Mouse (Mus musculus): Measurements from ENCODE around the gene Osbpl11.

Gene Osbpl11

DNA sequence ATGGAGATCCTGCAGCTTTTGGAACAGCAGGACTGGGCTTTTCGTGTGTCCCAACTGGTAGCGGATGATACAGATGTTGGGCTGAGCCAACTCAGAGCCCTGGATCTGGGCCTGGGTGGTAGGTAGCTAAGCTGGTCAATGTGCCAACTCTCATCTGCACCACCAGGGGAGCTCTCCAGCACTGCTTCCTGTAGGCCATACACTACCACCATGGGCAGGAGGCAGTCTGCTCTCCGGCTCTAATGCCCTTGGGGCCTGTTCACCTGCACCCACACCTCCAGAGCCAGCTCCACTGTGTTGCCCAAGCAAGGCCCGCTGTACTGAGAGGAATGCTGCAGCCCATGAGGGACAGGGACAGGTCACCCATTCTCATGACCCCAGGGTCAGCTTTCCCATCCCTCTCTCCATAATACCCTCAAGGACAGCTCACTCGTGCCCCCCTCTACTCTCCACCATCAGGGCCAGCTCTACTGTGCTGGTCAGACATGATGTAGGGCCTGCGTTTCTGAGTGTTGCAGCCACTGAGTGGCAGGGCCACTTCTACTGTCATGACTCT lies 59.3 kb downstream of the Osbpl11 start:
- DNase-seq = no peak

DNA sequence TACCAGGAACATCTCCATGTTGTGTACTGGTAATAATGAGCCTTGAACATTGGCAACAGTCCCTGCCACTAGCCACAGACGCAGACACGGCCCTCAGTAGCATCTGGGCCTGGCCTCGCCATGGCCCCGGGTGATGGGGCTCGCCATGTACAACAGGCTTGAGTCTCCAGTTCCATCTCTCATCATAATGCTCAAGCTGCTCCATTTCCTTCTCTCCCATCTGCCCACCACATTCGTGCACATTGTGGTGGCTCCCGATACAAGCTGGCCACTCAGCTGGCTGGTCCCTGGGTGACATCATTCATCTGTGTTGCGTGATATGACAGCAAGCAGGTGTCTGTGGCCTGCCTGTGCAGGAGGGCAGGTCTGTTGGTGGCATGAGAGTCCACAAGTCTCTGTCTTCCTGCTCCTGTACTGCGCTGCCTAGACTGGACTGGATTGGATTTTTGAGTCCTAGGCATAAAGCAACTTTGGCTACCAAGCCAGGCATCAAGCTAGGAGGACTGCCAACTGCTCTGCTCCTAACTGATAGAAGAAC lies 60.1 kb downstream of the Osbpl11 start:
- DNase-seq = no peak

DNA sequence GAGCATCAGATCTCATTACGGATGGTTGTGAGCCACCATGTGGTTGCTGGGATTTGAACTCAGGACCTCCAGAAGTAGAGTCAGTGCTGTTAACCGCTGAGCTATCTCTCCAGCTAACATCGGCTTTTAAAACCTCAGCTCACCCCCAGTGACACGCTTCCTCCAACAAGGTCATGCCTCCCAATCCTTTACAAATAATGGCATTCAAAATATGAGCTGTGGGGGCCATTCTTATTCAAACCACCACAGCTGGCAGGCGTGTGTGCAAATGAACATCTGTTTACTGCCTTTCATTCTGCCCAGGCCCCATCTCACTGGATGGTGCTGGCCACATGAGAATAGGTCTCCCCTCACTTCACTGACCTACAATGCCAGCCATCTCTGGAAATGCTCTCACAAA lies 61.7 kb downstream of the Osbpl11 start:
- no peak for DNase-seq

DNA sequence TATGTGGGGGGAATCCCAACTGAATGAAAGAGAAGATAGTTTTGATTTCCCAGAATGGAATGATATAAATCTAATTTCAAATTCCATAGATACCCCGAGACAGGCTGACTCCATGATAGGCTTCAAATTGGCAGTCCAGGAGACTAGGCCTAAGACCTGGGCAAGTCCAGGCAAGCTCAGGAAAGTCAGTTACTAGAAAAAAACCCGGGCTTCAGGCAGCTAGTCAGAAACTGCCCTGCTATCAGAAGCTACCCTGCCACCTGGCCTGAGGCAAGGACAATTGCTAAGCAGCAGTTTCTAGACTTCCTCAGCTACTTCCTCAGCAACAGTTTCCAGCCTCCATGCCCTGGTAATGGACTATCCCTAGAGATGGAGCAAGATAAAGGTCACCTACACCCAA lies 62.1 kb downstream of the Osbpl11 start:
- DNase-seq = no peak

DNA sequence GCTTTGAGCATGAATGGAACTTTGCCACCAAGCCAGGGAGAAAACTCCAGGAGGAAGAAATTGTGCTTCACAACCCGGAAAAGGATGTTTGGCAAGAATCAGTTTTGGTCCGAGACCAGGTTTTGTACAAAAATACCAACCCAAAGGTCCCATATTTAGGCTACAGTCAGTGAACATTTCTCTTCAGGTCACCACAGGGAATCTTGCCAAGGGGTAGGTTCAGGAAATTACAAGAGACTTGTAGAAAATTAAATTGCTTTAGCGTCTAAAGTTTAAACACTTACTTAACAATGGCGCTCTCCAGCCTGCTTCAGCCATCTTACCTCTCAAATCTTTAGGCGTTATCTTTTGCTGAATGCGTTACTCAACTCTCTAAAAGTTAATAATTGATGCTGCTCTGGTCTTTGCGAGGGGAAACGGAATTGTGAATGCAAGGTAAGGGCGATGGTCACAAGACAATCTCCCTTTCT lies 65.8 kb downstream of the Osbpl11 start:
- peak; percentile 59 for DNase-seq

- DNase-seq = peak; percentile 96
Observed at GRCm38 (mm10) chr16:33251194-33252051, 66.6 kb downstream of the Osbpl11 start, which contains the start of gene Snx4. Gene Snx4, plus strand, starts transcription at chr16:33251442.

DNA sequence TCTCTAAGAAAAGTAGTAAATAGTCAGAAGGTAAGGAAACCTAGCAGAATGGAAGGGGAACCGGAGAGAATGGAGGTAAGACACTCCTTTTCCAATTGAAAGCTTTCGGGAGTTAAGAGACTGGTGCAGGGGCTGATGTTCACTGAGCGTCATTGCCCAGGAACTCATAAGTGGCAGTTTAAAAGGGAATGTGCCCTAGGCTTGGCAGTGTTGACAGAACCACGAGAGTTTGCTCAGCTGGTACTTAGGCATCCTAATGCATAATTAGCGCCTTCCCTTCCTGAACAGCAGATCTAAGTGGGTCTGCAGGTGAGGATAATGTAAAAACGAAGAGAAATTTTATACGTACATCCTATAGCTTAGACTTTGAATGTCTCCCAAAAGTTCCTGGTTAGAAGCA lies 70.7 kb downstream of the Osbpl11 start:
- DNase-seq = no peak

DNA sequence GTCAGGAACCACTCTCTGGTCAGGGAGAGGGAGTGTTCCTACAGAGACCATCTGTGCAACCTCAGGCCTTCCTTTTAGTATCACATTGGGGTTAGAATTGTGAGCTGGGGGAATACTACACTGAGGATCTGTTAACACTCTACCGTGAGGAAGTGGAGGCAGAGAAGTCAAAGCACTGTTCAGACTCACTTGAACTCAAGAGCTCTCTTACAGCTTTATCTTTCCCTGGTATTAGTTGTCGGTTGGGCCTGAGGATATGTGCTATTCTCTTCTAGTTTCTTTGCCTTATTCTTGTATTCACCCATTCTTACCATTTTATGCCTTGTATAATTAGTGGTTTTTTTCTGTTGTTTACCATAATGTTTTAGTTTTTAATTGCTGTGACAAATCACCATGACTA lies 73.7 kb downstream of the Osbpl11 start:
- no peak for DNase-seq

GRCm38 (mm10) chr16:33259824-33260223 lies 75.0 kb downstream of the Osbpl11 start:
- DNase-seq = no peak

- no peak for DNase-seq
Observed at GRCm38 (mm10) chr16:33260825-33261224, 76.0 kb downstream of the Osbpl11 start.

- DNase-seq = no peak
Observed at GRCm38 (mm10) chr16:33261584-33262061, 76.8 kb downstream of the Osbpl11 start.

DNA sequence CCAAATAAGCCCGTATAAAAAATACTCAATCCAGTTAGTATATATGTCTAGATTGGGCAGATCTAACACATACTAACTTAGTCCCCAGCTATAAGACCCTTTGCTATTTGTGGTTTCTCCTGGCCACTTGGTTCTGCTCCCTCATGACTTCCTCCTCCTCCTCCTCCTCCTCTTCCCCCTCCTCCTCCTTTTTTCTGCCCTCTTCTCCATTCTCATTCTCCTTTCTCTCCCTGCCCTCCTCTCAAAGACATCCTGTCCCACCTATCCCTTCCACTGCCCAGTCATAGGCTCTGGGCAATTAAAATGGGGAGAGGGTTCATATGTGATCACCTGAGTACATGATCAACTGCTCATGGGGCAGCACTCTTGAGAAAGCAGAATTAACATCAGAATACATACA lies 77.2 kb downstream of the Osbpl11 start:
- DNase-seq = no peak

GRCm38 (mm10) chr16:33267616-33268253 lies 82.9 kb downstream of the Osbpl11 start:
- DNase-seq = no peak

GRCm38 (mm10) chr16:33271824-33272223 lies 87.0 kb downstream of the Osbpl11 start:
- no peak for DNase-seq

DNA sequence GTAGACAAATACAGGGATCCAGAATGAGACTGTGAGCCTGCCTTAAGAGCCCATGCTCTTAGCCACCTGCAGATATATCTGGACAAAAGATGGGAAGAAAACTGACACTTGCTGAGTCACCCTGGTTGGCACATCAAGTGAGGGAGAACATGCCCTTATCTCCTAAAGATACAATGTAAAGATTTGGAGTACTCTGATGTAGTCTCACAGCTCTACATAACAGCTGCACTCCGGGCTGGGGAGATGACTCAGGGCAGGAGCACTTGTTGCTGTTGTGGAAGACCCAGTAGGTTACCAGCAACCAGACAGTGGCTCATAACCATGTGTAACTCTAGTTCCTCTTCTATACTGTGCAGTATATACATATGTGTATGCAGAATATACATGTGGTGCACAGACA lies 98.2 kb downstream of the Osbpl11 start:
- no peak for DNase-seq

DNA sequence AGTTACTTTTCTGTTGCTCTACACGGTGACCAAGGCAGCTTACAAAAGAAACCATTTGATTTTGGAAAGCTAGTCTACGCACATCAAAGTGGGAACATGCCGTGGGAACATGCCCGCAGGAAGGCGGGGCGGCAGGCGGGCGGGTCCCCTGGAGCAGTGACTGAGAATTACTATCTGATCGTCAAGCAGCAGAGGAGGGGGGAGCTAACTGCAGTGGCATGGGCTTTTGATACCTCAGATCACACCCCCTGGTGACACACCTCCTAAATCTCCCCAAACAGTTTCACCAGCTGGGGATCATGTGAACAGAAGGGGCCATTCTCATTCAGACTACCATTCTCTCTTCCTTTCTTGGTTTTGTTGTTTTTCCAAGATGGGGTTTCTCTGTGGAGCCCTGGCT lies 103.7 kb downstream of the Osbpl11 start:
- DNase-seq = no peak

DNA sequence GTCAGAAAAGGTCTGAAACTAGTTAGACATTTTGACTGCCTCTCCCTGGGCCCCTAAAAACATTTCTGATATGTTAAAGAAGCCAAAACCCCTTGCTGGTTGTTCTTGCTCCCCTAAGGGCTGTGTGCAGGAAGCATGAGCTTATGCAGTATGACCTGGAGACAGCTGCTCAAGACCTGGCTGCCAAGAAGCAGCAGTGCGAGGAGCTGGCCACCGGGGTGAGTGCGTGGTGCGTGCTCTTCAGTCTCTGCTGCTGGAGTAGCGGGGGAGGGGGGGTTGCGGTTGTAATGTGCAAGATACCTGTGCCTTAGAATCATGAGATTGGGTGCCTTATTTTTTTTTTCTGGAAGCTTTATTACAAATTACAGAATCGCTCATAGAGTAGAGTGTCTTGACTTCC lies 105.1 kb downstream of the Osbpl11 start:
- DNase-seq = no peak

GRCm38 (mm10) chr16:33292241-33292640 lies 107.4 kb downstream of the Osbpl11 start:
- no peak for DNase-seq
